In the genomic region with DNA sequence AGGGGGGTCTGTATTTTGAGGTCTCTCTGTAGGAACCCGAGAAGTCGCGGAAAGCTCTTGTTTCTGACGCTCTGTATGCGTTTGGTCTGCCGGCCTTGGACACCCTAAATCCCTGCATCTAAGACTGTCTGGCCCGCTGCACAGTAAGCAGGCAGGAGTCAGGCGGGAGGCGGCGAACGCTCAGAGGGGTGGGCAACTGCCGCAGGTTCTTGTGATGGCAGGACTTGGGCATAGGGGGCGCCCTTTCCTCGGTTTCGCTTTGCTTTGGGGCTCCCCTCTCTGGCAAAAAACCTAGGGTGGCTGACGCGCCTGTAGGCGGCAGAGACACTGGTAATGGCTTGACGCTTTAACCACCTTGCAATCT, we compare ENCODE assay signal across 8 mouse cellular contexts. TPM values are rescaled to one million over a fixed set of nuclear protein-coding genes. Genes with fewer than 3 reads are reported as not detected.
A peak's percentile ranks its signal among the peaks of the same experiment; 100 is the strongest.
DNase-seq lines count a peak whose midpoint lies in the region; ATAC-seq lines count a peak whose summit lies in the region.

No protein-coding gene starts in this region.

- peak; percentile 41; the same call in 1 of the 2 replicates for ATAC-seq in embryonic facial prominence, embryonic 13.5 days (ENCODE audit: insufficient number of reproducible peaks, insufficient read depth, low FRiP score, low TSS enrichment, low read depth)
- no peak for ATAC-seq in activated CD4-positive, CD25-positive, alpha-beta regulatory T cell, adult 4 months

- no peaks in the 10 kb centered on the region for H3K9me3 ChIP-seq in embryonic facial prominence, embryonic 13.5 days
- H3K9me3 ChIP-seq in limb, embryonic 10.5 days (replicated peaks): no peaks in the 10 kb centered on the region

- H3K27me3 ChIP-seq in embryonic facial prominence, embryonic 13.5 days: peaks cover 64% of the 10 kb centered on the region
- peaks cover 100% of the 10 kb centered on the region for H3K27me3 ChIP-seq in limb, embryonic 10.5 days (ENCODE audit: low read depth, poor library complexity, severe bottlenecking)

- H3K27ac ChIP-seq in embryonic facial prominence, embryonic 13.5 days: no peak overlapping the region
- H3K27ac ChIP-seq in limb, embryonic 10.5 days: no peak overlapping the region

- 15% methylated on average over 15 of the region's 19 CpGs for WGBS in embryonic facial prominence, embryonic 13.5 days
- 15% methylated on average over 16 of the region's 19 CpGs for WGBS in limb, embryonic 10.5 days

- peak overlapping the region; percentile 49 for H3K4me3 ChIP-seq in embryonic facial prominence, embryonic 13.5 days
- peak overlapping the region; percentile 52 for H3K4me3 ChIP-seq in limb, embryonic 10.5 days

- H3K9ac ChIP-seq in embryonic facial prominence, embryonic 13.5 days: peak overlapping the region; percentile 61

- H3K4me1 ChIP-seq in embryonic facial prominence, embryonic 13.5 days: no peaks in the 10 kb centered on the region
- H3K4me1 ChIP-seq in limb, embryonic 10.5 days: 0 out of 2 replicates have a peak, but pooled peaks cover 3% of the 10 kb centered on the region

- DNase-seq in brain, adult 2 months (ENCODE audit: low read depth, low spot score): peak; percentile 92
- peak; percentile 77 for DNase-seq in heart, adult 8-10 months (ENCODE audit: low spot score)
- peak; percentile 21 to 42 for DNase-seq in kidney, adult 8-10 months
- peak; percentile 64 for DNase-seq in limb, embryonic 10.5 days (ENCODE audit: low spot score)
- peak; percentile 70 for DNase-seq in mesoderm, embryonic 11.5 days (ENCODE audit: low read depth, low spot score)
- peak; percentile 36 for DNase-seq in skeletal muscle tissue, adult 2 months (ENCODE audit: low read depth, low spot score)

- no peaks in the 10 kb centered on the region for H3K36me3 ChIP-seq in embryonic facial prominence, embryonic 13.5 days
- H3K36me3 ChIP-seq in limb, embryonic 10.5 days: no peaks in the 10 kb centered on the region

- peak overlapping the region; percentile 69 for H3K4me2 ChIP-seq in embryonic facial prominence, embryonic 13.5 days

RNA-seq across cellular contexts. Expression of gene Mamld1, which starts 2.0 kb away (rescaled TPM):
- polyA plus RNA-seq in embryonic facial prominence, embryonic 13.5 days (2015; fragmentation: Nextera tagmentation; extraction: Ambion mirVana): 1.5 TPM in 2 replicates
- total RNA-seq in heart, adult 8-10 months (2022): 1 to 10 TPM; 4.2 to 5.1 (median 4.4) TPM
- 0.29 and 0.54 TPM in 2 replicates for polyA plus RNA-seq in limb, embryonic 10.5 days (2016; fragmentation: Nextera tagmentation; extraction: Ambion mirVana)
- polyA plus RNA-seq in activated CD4-positive, CD25-positive, alpha-beta regulatory T cell, adult 4 months (2017; shearing (Covaris generic)): not detected

Comparison
In these comparisons a context has a peak if more than half of its experiments do, and no peak if none do; other contexts are left out.
1. DNase-seq: peak in every context shown above with its lines; median percentile 92 in brain, adult 2 months; 77 in heart, adult 8-10 months; 70 in mesoderm, embryonic 11.5 days; 64 in limb, embryonic 10.5 days; 36 in skeletal muscle tissue, adult 2 months; 32 in kidney, adult 8-10 months.